Mouse (Mus musculus) E14TG2a.4 (cell line): ENCODE data around the gene Tstd2.

Source experiments
- H3K27me3 ChIP-seq: 2 replicates; pipeline ENCODE4 v1.6.1; 2014; ENCODE audit warnings: low read length, control low read depth; ENCODE audit not compliant: insufficient read depth
- H3K36me3 ChIP-seq: 2 replicates; pipeline ENCODE4 v1.6.1; 2014; ENCODE audit warnings: low read length, control low read depth; ENCODE audit not compliant: insufficient read depth
- H3K4me1 ChIP-seq: replicated peaks from 2 replicates; pipeline ENCODE4 v1.6.1; 2014; ENCODE audit warnings: low read depth, low read length, control low read depth
- H3K4me3 ChIP-seq: replicated peaks from 2 replicates; pipeline ENCODE4 v1.5.1; 2014; ENCODE audit warnings: mild to moderate bottlenecking, low read length
- H3K9me3 ChIP-seq: 2 replicates; pipeline ENCODE4 v1.6.1; 2014; ENCODE audit warnings: low read length, control low read depth
- CTCF ChIP-seq: conservative IDR thresholded peaks from 2 replicates; pipeline ENCODE4 v1.5.1; 2014; ENCODE audit warnings: low read length
- NANOG ChIP-seq: IDR thresholded peaks from 2 replicates; pipeline ENCODE4 v1.6.1; 2014; ENCODE audit warnings: borderline replicate concordance, low read length, mixed read lengths
- POU5F1 ChIP-seq: IDR thresholded peaks from 2 replicates; pipeline ENCODE4 v1.6.1; 2014; ENCODE audit warnings: low read length, borderline replicate concordance

Tstd2 gene

GRCm38 (mm10) chr4:46084416-46085172 lies 53.9 kb downstream of the Tstd2 start:
- TF ChIP-seq POU5F1 (no peak), CTCF (no peak), NANOG (no peak)
- no peaks in the 10 kb centered on the region for H3K9me3 ChIP-seq
- H3K27me3 ChIP-seq: peaks cover 7% of the 10 kb centered on the region
- H3K36me3 ChIP-seq: no peaks in the 10 kb centered on the region
- H3K4me3 ChIP-seq: no peak overlapping the region
- H3K4me1 ChIP-seq: peaks cover 16% of the 10 kb centered on the region

GRCm38 (mm10) chr4:46082555-46082954 lies 55.9 kb downstream of the Tstd2 start:
- peaks cover 10% of the 10 kb centered on the region for H3K4me1 ChIP-seq
- H3K27me3 ChIP-seq: peaks cover 7% of the 10 kb centered on the region
- no peaks in the 10 kb centered on the region for H3K9me3 ChIP-seq
- no peaks in the 10 kb centered on the region for H3K36me3 ChIP-seq
- TF ChIP-seq POU5F1 (no peak), NANOG (no peak), CTCF (no peak)
- H3K4me3 ChIP-seq: no peak overlapping the region

GRCm38 (mm10) chr4:46080261-46080660 lies 58.2 kb downstream of the Tstd2 start:
- no peaks in the 10 kb centered on the region for H3K9me3 ChIP-seq
- no peaks in the 10 kb centered on the region for H3K4me1 ChIP-seq
- H3K36me3 ChIP-seq: no peaks in the 10 kb centered on the region
- no peak overlapping the region for H3K4me3 ChIP-seq
- H3K27me3 ChIP-seq: peaks cover 5% of the 10 kb centered on the region
- no peak for TF ChIP-seq NANOG
- TF ChIP-seq POU5F1: no peak
- no peak for TF ChIP-seq CTCF

GRCm38 (mm10) chr4:46076892-46077291 lies 61.6 kb downstream of the Tstd2 start:
- H3K4me1 ChIP-seq: no peaks in the 10 kb centered on the region
- no peaks in the 10 kb centered on the region for H3K36me3 ChIP-seq
- peaks cover 2% of the 10 kb centered on the region; the same call in 1 of the 2 replicates for H3K27me3 ChIP-seq
- H3K4me3 ChIP-seq: no peak overlapping the region
- no peak for TF ChIP-seq CTCF
- no peak for TF ChIP-seq NANOG
- H3K9me3 ChIP-seq: no peaks in the 10 kb centered on the region

GRCm38 (mm10) chr4:46075664-46076063 lies 62.8 kb downstream of the Tstd2 start:
- H3K9me3 ChIP-seq: no peaks in the 10 kb centered on the region
- H3K27me3 ChIP-seq: peaks cover 2% of the 10 kb centered on the region; the same call in 1 of the 2 replicates
- no peaks in the 10 kb centered on the region for H3K36me3 ChIP-seq
- H3K4me3 ChIP-seq: no peak overlapping the region
- TF ChIP-seq NANOG (no peak), POU5F1 (no peak), CTCF (no peak)
- no peaks in the 10 kb centered on the region for H3K4me1 ChIP-seq

GRCm38 (mm10) chr4:46073736-46074135 lies 64.8 kb downstream of the Tstd2 start:
- Histone ChIP-seq H3K4me1 (no peaks in the 10 kb centered on the region), H3K9me3 (no peaks in the 10 kb centered on the region), H3K4me3 (no peak overlapping the region), H3K27me3 (peaks cover 2% of the 10 kb centered on the region; the same call in 1 of the 2 replicates), H3K36me3 (no peaks in the 10 kb centered on the region)
- TF ChIP-seq CTCF: no peak
- TF ChIP-seq POU5F1: no peak
- no peak for TF ChIP-seq NANOG

GRCm38 (mm10) chr4:46072631-46073030 lies 65.9 kb downstream of the Tstd2 start:
- TF ChIP-seq CTCF (no peak), NANOG (no peak), POU5F1 (no peak)
- no peaks in the 10 kb centered on the region for H3K4me1 ChIP-seq
- H3K36me3 ChIP-seq: no peaks in the 10 kb centered on the region
- H3K27me3 ChIP-seq: peaks cover 2% of the 10 kb centered on the region; the same call in 1 of the 2 replicates
- no peaks in the 10 kb centered on the region for H3K9me3 ChIP-seq
- no peak overlapping the region for H3K4me3 ChIP-seq

- no peaks in the 10 kb centered on the region for H3K4me1 ChIP-seq
- no peak overlapping the region for H3K4me3 ChIP-seq
- TF ChIP-seq CTCF: no peak
- TF ChIP-seq NANOG: no peak
- TF ChIP-seq POU5F1: no peak
- no peaks in the 10 kb centered on the region for H3K9me3 ChIP-seq
- no peaks in the 10 kb centered on the region for H3K36me3 ChIP-seq
- peaks cover 11% of the 10 kb centered on the region for H3K27me3 ChIP-seq
Observed at GRCm38 (mm10) chr4:46069851-46070482, 68.5 kb downstream of the Tstd2 start.

- Histone ChIP-seq H3K9me3 (no peaks in the 10 kb centered on the region), H3K36me3 (no peaks in the 10 kb centered on the region), H3K27me3 (peaks cover 21% of the 10 kb centered on the region), H3K4me3 (no peak overlapping the region), H3K4me1 (0 out of 2 replicates have a peak, but pooled peaks cover 6% of the 10 kb centered on the region)
- TF ChIP-seq CTCF (no peak), POU5F1 (no peak), NANOG (no peak)
Observed at GRCm38 (mm10) chr4:46068573-46068972, 69.9 kb downstream of the Tstd2 start.
